Mouse (Mus musculus) frontal cortex, adult 2 months (tissue): ENCODE results near the gene Fads6. TPM values are rescaled to one million over a fixed set of nuclear protein-coding genes. Genes with fewer than 3 reads are reported as not detected.
A peak's percentile ranks its signal among the peaks of the same experiment; 100 is the strongest.

Experiments used
- DNase-seq, 2 experiments: peaks; one replicate each; pipeline ENCODE4 v3.0.0; 2022; ENCODE audit warnings: low spot score in 1 of 2; ENCODE audit errors: extremely low spot score in 1 of 2
- polyA plus RNA-seq: library from polyadenylated mRNA; depleted of rRNA; stranded (reverse); fragments of >200 nt; gene quantifications from 2 replicates; pipeline ENCODE4 v1.2.3, GENCODE M21; 2012

Fads6 gene
- polyA plus RNA-seq, 1 experiment, result 13.9 TPM

DNA sequence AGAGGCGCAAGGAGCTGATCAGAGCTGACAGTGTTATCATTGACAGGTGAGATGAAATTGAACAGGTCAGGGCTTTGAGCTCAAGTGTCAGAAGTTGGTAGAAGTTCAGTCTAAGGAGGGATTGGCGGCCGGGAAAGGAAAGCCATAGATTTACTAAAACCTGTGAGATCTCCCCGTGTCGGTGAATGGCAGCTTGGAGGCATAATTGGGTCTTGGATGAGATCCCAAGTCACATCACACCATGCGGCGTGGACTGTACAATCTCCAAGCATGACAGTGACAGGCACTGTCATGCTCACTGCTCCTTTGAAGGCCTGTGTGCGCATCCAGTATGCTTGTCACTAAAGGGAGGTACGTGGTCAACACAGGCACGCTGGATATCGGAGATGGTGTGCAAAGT, 34.5 kb downstream of the Fads6 start:
- no peak for DNase-seq

DNA sequence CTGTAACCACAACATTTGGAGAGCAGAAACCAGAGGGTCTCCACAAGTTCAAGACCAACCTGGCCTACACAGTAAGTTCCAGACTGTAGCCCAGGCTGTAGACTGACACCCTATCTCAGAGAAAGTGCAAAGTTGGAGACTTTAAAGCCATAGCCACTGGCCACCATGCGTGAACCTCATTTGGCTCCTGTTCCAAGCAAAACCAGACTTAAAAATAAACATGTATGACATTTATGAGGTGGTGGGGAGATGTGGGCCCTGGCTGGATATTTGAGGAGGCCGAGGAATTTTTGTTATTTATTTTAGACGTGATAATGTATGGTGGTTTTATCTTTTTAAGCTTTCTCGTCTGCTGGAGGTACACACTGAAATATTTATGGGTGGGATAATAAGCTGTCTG, 38.3 kb downstream of the Fads6 start:
- DNase-seq, result no peak

DNA sequence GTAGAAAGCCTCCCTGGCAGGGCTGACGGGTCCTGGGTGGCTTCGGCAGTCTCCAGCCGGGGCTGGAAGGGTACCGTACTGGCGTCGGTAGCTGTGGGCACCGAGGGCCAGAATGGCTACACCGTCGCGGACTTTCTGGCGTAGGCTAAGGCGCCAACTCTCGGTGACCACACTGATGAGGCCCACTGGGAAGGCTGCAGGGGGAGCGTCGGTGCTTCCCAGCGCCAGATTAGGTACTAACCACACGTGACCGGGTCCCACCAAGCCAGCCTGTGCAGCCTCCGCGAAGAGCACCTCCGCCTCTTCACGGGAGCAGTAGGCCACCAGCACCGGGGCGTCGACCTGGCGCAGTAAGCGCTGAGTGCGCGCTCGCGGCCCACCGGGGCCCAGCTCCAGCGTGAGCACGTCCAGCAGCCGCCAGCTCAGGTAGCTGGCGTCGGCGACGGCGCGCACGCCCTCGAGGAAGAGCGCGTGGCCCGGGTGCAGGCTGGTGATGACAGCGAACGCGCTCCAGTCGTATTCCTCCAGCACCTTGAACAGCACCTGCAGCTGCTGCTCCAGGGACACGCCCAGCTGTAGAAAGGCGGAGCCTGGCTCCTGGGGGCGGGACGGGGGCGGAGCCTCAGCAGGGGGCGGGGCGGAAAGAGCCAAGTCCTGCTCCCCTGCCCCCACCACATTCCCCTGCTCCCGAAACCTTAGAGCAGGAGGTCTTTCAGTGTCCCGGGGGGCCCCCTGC, 39.5 kb downstream of the Fads6 start:
- no peak for DNase-seq

DNA sequence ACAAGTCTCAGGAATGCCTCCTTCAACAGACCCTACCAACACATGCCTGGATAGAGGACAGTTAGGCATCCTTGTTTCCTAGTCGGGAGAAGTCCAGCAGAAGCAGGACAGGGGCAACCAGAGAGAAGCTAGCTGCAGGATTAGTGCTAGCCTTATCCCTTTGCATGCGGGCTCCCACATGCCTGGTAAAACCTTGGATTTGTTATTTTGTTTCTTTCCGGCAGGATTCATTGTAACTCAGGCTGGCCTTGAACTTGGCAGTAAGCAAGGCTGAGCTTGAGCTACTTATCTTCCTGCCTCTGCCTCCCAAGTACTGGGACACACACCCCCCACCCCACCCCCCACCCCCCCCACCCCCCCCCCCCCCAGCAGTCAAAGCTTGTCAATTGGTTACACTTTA, 46.2 kb downstream of the Fads6 start:
- DNase-seq, result no peak

DNA sequence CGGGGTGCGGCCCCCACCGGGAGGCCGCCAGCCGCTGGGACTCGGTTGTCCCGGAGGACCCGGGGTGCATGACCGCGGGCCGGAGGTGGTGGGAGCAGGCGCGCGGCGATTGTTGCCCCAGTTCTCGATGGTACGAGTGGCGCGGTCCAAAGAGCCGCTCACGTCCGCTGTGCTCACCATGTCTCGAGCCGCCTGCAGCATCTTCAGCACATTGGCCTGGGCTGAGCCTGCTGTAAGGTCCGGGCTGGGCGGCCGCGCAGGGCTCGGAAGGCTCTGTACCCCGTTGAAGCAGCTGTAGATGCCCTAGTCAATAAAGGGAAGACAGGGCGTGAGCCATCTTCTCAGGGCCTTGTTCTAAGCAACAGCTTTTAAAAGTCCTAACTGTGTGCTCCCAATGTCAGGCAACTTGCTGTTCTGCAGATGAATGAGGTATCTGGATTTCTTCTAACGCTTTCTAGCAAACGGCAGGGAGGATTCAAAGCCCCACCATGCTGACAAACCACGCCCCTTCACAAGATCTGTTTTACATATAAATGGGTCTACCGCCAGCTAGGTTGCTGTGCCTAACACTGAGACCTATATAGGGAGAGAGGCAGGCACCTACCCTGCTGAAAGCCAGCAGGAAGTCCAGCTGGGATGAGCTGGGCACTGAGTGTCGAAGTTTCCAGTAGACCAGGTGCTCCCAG, 46.9 kb downstream of the Fads6 start:
- no peak for DNase-seq

DNA sequence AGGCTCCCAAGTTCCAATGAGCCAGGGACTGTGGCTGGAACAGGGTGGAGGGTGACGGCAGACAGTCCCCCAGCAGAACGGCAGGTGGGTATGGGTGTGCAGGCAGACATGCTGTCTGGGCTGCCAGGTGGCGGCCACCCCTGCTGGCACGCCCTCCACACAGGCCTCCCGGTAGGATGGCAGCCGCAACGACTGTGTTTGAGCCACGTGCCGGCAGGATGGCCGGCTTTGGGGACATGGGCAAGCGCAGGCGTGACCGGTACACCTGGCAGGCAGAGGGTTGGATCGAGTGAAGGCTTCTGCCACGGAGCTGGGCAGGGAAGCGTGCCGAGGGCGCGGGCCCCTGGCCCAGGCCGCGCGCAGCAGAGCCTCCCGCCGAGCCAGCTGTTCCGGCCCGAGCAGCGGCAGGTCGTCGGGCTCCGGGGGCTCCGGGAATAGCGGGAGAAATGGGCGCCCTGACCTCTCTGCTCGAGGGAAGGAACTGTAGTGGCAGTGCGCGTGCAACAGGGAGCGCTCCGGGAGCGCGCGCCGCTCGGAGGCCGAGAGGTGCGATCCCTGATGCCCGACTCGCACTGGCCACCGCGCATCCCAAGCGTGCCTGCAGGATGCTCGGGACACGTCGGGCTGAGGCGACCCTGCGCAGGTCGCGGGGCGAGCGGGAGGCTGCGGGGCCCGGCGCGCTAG, 47.6 kb downstream of the Fads6 start:
- no peak for DNase-seq

DNA sequence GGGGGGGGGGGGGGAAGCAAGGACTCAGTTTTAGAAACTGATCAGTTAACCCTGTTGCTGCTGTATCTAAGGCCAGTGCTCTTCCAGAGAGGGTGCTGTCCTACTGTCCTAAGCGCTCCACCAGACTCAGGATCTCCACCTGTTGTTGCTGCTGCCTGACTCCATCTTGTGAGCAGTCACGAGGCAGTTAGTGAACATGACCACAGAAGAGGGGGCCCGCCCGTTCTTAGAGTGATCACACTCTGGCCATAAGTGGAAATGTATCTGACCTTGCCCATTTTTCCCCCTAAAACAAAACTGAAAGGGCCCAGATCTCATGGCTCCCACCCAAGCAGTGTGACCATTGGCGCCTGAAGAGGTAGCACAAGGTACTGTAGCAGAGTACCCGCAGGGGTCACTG, 49.5 kb downstream of the Fads6 start:
- DNase-seq, result no peak

DNA sequence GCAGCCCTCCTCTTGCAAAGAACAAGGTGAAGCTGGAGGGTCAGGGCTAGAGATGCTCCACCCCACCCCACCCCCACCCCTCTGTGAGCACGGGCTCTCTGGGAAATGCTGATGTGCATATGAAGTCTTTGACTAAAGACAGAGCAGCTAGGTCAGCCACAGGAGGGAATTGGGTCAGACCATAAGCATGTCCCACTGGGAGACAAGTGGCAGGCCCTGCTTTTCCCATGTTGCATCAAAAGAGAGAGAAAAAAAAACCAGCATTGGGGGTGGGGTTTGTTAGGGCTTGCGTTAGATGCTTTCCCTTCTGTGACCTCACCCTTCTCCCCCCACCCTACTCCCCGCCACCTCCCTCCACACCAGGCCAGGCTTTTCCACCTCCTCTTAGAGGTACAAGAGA, 50.2 kb downstream of the Fads6 start:
- DNase-seq, result no peak

DNA sequence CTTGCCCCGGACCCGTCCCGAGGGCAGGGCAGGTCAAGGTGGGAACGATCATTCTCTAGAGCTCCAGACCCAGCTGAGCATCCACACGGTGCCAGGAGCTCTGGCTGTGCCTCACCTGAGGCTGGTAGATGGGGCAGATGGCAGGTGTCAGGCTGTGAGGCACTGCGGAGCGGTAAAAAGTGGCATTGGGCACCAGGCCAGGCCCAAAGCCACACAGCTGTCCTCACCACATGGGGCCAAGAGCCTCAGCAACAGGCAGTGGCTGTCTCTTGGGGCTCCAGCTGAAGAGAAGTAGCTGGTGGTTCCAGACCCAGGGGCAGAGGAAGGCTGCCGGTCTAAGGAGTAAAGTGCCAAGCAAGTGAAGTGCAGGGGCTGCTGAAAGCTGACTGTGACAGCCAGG, 51.1 kb downstream of the Fads6 start:
- no peak for DNase-seq

DNA sequence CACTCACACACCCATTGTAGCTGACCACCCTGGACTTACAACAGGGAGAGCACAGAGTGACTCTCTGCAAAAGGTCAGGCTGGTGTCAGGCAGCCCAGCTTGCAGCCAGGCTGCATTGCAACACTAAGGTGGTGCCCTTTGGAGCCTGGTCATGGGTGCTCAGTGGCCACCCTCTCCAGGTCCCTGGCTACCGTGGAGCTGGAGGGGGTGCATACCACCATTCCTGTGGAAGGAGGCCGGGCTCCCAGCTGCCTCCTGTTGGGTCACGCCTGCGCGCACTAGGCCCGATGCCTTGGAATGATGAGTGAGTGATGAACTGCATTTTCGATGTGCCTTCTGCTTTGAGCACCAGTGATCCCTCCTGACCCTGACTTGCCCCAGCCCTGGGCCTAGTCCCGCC, 52.6 kb downstream of the Fads6 start:
- no peak for DNase-seq

DNA sequence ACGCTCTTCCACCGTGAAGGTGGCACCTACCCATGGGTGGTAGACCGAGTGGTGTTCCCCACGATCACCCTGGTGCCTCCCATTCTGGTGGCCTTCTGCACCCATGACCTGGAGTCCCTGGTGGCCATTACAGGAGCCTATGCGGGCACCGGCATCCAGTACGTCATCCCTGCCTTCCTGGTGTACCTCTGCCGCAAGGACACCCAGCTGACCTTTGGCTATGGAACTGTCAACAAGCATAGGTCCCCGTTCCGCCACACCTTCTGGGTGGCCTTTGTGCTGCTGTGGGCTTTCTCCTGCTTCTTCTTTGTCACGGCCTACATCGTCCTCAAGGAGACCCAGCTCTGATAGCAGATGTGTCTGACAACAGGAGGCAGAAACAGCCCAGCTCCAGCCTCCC, 53.7 kb downstream of the Fads6 start:
- no peak for DNase-seq

DNA sequence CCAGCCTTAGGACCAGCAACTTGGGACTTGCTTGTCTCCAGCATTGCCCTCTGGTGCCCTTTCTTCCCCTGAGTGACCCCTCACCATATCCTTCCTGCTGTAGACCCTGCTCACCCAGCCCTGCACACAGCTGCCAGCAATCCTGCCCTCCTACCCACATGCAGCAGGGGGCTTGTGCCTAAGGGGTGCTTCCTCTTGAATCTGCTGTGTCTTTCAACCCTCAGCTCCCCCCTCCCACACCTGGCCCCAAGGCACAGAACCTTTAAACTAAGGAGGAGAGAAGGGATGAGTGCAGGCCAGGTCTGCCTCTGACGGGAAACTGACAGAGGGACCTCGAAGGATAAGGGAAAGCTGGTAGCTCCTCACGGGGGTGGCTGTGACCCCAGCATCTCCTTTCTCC, 54.7 kb downstream of the Fads6 start:
- no peak for DNase-seq

DNA sequence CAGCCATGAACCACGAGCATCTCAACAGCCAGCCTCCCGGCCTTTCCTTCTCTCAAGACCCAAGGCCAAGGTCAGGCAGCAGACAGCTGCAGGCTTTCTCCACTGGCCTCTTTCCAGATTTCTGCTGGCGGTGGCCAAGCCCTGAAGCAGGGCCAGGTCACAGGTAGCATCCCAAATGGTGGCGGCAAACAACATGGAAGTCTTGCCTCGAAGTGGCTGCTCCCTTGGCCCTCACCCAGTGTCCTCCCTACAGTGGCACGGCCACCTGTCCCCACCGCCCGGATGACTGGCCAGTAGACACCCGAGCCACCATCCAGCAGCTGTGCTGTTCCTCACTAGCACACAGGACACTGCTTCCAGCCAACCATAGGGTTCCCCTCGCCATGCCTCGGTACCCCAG, 56.1 kb downstream of the Fads6 start:
- no peak for DNase-seq

DNA sequence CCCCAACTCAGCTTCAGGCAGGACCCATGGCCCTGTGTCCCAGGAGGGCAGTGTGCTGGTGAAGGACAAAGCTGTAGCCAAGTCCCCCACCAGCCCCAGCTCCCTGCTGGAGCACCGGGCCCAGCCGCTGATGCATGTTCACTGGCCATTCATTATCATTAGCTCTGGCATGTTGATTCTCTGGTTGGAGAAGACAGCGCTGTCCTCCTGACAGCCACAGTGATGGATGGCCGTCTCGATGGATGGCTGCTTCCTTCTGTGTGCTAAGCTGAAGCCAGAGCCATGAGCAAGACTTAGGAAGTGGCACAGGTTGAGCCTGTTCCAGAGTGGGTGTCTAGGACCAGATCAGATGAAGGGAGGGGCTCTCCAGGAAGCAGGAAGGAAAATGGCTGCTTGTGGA, 60.9 kb downstream of the Fads6 start:
- no peak for DNase-seq

DNA sequence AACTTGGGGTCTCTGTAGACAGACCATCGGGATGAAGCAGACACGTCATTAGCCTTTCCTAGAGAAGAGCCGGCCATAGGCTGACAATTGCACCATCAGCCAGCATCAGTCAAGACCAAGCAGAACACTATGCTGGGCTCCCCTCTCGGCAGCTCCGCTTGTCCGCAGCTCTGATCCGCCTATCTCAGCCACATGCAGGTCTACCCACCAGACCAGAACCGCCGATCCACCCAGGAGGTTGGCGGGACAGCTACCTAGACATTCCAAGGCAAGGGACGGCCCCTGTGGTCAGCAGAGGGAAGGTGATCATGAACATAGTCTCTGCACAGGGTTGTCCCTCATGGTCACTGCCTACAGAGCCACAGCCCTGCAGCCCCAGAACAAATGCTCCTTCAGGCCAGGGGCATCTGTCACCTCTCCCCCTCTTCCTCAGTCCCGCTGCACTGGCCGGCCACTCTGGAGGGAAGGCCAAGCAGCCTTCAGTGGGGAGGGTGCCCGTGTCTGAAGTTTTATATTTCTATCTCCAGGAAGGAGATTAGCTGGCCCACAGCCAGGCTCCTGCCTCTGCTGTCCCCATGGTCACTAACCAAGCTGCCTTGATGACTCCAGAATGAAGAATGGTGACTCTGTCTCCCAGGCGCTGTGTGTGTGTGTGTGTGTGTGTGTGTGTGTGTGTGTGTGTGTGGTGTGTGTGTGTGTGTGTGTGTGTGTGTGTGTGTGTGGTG, 63.0 kb downstream of the Fads6 start:
- no peak for DNase-seq

DNA sequence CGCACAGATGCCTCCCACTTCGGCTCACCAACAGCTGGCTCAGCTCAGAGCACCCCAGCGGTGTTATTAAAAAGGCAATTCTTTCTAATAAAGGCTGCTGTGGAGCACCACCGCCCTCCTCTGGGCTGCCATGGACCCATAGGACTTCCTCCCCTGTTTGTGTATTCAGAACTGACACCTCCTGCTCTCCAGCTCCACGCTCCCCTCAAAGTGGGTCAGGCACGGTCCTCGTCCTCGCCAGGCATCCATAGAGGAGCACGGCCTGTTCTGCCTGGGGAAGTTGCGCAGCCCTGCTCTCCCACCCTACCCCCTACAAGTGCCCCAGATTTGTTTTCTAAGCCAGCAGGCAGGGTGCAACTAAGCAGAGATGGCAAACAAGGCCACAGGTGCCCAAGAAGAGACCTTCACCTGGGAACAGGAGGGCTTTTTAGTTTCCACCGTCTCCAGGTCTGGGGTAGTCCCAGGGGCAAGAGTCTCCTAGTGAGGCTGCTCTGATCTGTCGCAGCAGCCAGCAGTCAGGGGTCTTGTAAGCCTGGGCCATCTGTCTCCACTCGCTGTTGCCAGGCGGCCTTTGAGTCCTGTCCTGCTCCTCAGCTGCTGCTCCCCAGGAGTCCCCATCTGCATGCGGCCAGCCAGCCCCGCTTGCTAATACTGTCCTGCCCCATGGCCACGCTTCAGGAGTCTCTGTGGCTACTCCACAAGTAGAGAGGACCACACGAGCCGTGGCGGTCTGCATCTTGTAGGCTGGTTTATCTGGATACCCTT, 63.8 kb downstream of the Fads6 start:
- DNase-seq, result peak; percentile 34 to 52

DNA sequence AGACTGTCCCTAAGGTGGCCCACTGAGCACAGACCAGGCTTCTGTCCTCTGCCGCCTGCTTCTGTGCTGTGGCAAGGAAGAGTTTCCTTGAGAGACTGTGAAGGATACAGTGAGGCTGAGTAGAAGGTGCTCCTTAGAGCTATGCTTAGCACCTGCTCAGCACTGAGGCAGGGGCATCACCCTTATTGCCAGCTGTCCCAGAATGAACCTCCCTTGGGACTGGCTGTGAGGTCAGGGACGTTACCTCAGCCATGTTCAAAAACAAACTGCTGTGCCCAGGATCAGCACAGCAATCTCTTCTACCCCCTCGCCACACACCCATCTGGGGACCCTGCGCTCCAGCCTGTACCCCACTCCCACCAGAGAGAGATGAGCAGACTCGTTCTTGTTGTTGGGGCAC, 64.6 kb downstream of the Fads6 start:
- DNase-seq, result no peak

DNA sequence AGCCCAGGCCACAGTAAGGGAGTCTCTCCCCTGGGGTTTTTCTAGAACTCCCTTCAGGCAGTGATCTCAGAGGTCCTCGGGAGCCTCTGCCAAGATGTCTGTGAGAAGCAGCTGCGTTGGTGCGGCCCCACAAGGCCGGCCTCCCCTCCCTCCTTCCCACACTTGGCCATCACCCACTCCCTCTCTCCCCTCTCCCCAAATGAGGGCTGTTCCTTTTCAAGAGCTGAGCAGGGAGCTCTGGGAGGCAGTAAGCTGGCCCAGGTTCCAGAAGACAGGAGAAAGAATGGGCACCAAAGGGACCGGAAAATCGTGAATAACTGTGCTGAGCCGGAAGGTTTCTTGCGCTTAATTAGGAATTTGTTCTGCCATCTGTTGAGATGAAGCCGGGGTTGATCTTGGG, 65.5 kb downstream of the Fads6 start:
- DNase-seq, result no peak

DNA sequence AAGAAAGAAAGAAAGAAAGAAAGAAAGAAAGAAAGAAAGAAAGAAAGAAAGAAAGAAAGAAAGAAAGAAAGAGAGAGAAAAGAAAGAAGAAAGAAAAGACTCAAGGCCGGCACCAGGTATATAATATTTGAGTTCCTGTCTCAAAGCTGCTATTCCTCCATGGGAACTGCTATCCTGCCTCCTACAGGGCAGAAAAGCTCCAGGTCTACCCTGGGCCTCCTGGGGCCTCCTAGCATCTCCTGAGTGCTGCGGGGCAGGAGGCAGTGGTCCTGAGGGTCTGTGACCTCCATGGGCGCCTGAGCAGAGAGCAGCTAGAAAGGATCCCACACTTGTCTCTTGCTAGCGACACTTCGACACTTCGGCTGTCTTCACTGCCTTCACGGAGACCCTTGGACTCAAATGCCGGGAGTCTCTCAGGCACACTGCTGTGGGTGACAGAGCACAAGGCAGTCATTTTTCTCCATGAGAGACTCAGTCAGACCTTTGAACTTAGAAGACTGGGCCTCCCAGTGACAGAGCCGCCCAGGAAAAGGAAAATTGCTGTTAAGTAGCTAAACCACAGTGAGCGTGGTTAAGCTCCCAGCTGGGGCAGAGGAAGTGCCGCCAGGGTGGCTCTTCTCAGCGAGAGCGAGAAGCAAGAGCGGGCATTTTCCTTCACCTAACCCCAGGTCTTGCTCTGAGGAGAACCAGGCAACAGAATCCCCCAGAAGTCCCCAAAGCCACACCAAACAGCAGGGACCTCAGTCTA, 66.1 kb downstream of the Fads6 start:
- no peak for DNase-seq
